ENCODE assay signal across 12 mouse cellular contexts in genomic region chr8:124676661-124677060, GRCm38 (mm10). TPM values are rescaled to one million over a fixed set of nuclear protein-coding genes. Genes with fewer than 3 reads are reported as not detected.
A peak's percentile ranks its signal among the peaks of the same experiment; 100 is the strongest.
DNase-seq lines count a peak whose midpoint lies in the region; TF ChIP-seq lines count a peak whose summit lies in the region.
"Had no signal": no experiment of that assay in that cellular context is flagged by ENCODE, and none has a peak within 500 bp of the region (broad histone marks: within the 10 kb centered on the region; RNA-seq: fewer than 3 reads in every experiment).

No protein-coding gene starts in this region.

- no peak overlapping the region for H3K27ac ChIP-seq in MEL (ENCODE audit: control insufficient read depth, low read depth, low read length)
- 0 out of 2 replicates have a peak overlapping the region, but pooled peaks have one; percentile 24 for H3K27ac ChIP-seq in embryonic facial prominence, embryonic 10.5 days (replicated peaks)
- H3K27ac ChIP-seq: intestine, embryonic 15.5 days; liver, embryonic 13.5 days had no signal

- WGBS in embryonic facial prominence, embryonic 10.5 days = 92% methylated on average over 4 of the region's 4 CpGs

- TF ChIP-seq POLR2A in MEL (IDR thresholded peaks at IDR 0.05; ENCODE audit: control insufficient read depth in 1 of 2, insufficient read depth in 1 of 2, low read depth in 1 of 2, low read length in 2 of 2, poor library complexity in 1 of 2) = no peak
- TF ChIP-seq POLR2A in brain, embryonic 14.5 days (IDR thresholded peaks at IDR 0.05; ENCODE audit: borderline replicate concordance, extremely low read depth, insufficient read depth, insufficient read length, poor library complexity, severe bottlenecking) = no peak

- TF ChIP-seq RAD21 in MEL (IDR thresholded peaks at IDR 0.05; ENCODE audit: low read depth, low read length) = no peak

- H3K27me3 ChIP-seq in MEL (ENCODE audit: control insufficient read depth in 1 of 2, insufficient read depth in 2 of 2, low read length in 2 of 2) = no peaks in the 10 kb centered on the region
- H3K27me3 ChIP-seq in embryonic facial prominence, embryonic 10.5 days (replicated peaks; ENCODE audit: low read depth, poor library complexity, severe bottlenecking) = no peaks in the 10 kb centered on the region
- H3K27me3 ChIP-seq: intestine, embryonic 15.5 days; liver, embryonic 13.5 days had no signal

- H3K4me1 ChIP-seq in MEL (ENCODE audit: control insufficient read depth in 1 of 2, insufficient read depth in 2 of 2, low read length in 2 of 2) = no peaks in the 10 kb centered on the region
- no peaks in the 10 kb centered on the region for H3K4me1 ChIP-seq in embryonic facial prominence, embryonic 10.5 days
- H3K4me1 ChIP-seq: liver, embryonic 13.5 days had no signal

- peak; percentile 37 to 63 for DNase-seq in layer of hippocampus, postnatal 10 days (ENCODE audit: low spot score in 2 of 2)
- DNase-seq in layer of hippocampus, adult 9-11 months = no peak
- no peak for DNase-seq in MEL (ENCODE audit: low read depth, low spot score)
- peak; percentile 7 for DNase-seq in brain, embryonic 14.5 days (ENCODE audit: low read depth)
- no peak for DNase-seq in embryonic facial prominence, embryonic 10.5 days (ENCODE audit: low spot score)
- DNase-seq in urinary bladder, postnatal 10 days (ENCODE audit: low spot score) = no peak
- DNase-seq in left cerebral cortex, adult 8-10 months (ENCODE audit: low spot score in 2 of 2) = no peak
- no peak for DNase-seq in gastrocnemius, postnatal 4 days (ENCODE audit: low spot score in 2 of 2)
- DNase-seq: liver, embryonic 13.5 days; lung, postnatal 4 days; retina, postnatal 1 day had no signal

- no peaks in the 10 kb centered on the region for H3K9me3 ChIP-seq in MEL (replicated peaks; ENCODE audit: insufficient read depth, low read length)
- no peaks in the 10 kb centered on the region for H3K9me3 ChIP-seq in embryonic facial prominence, embryonic 10.5 days
- H3K9me3 ChIP-seq: intestine, embryonic 15.5 days; liver, embryonic 13.5 days had no signal

- H3K79me2 ChIP-seq in MEL (ENCODE audit: control insufficient read depth, insufficient read depth, low read length, poor library complexity) = no peaks in the 10 kb centered on the region

- no peak for TF ChIP-seq EP300 in MEL (IDR thresholded peaks at IDR 0.05; ENCODE audit: low read depth in 1 of 2, low read length in 2 of 2)

- H3K4me3 ChIP-seq in MEL (ENCODE audit: control insufficient read depth in 1 of 2, insufficient read depth in 1 of 2, low read depth in 2 of 2, low read length in 2 of 2) = no peak overlapping the region
- H3K4me3 ChIP-seq in embryonic facial prominence, embryonic 10.5 days = no peak overlapping the region
- H3K4me3 ChIP-seq: intestine, embryonic 15.5 days; liver, embryonic 13.5 days had no signal

- no peak overlapping the region for H3K9ac ChIP-seq in MEL (ENCODE audit: control insufficient read depth, low read depth, low read length, poor library complexity, severe bottlenecking)
- H3K9ac ChIP-seq: intestine, embryonic 15.5 days; liver, embryonic 13.5 days had no signal

- TF ChIP-seq CTCF in MEL (IDR thresholded peaks at IDR 0.05 in 2 of 3, conservative IDR thresholded peaks at IDR 0.05 in 1 of 3; ENCODE audit: control insufficient read depth in 1 of 3, insufficient read depth in 1 of 3, low read depth in 2 of 3, low read length in 3 of 3, poor library complexity in 1 of 3, severe bottlenecking in 1 of 3) = no peak
- no peak for TF ChIP-seq CTCF in brain, embryonic 14.5 days (IDR thresholded peaks at IDR 0.05; ENCODE audit: borderline replicate concordance, extremely low read depth, insufficient read depth, insufficient read length)

- H3K36me3 ChIP-seq in MEL (ENCODE audit: control insufficient read depth in 1 of 2, insufficient read depth in 2 of 2, low read length in 2 of 2) = no peaks in the 10 kb centered on the region; a peak in 1 of 4 replicates
- peaks cover 91% of the 10 kb centered on the region for H3K36me3 ChIP-seq in embryonic facial prominence, embryonic 10.5 days (replicated peaks)

TF ChIP-seq in MEL, 35 proteins besides CTCF, POLR2A, EP300 and RAD21:
- TF ChIP-seq HCFC1 (IDR thresholded peaks at IDR 0.05; ENCODE audit: low read depth, low read length) (no peak), POLR2AphosphoS2 (IDR thresholded peaks at IDR 0.05; ENCODE audit: low read length) (0 out of 2 replicates have a peak, but pooled peaks have one; percentile 25)
TF ChIP-seq in MEL: peak in this region for 1.

RNA-seq across cellular contexts. Expression of gene 2310022B05Rik, which starts 13.5 kb away (rescaled TPM):
- 100 to 1,000 TPM in 1 of 2 experiments, 10 to 100 TPM in 1; 96.2 to 106 TPM for total RNA-seq in layer of hippocampus, postnatal 10 days (2021)
- 5.7 and 6.2 TPM in 2 replicates for total RNA-seq in MEL (2012; rRNA removed)
- 10 to 100 TPM in 1 of 2 experiments, not detected in 1; 27.0 TPM for polyA plus RNA-seq in MEL (2012; ENCODE audit: insufficient read depth in 1 of 2, insufficient read length in 2 of 2, low read depth in 1 of 2, low replicate concordance in 2 of 2, missing spikeins in 1 of 2)
- 78.7 and 83.1 TPM in 2 replicates for polyA plus RNA-seq in brain, embryonic 14.5 days (2012; rRNA removed)
- polyA plus RNA-seq in embryonic facial prominence, embryonic 10.5 days (2016; fragmentation: Nextera tagmentation; extraction: Ambion mirVana) = 24.2 and 24.4 TPM in 2 replicates
- total RNA-seq in left cerebral cortex, adult 8-10 months (2022) = 10 to 100 TPM; 68.8 to 73.0 (median 71.5) TPM
- total RNA-seq in gastrocnemius, postnatal 4 days (2021) = 10 to 100 TPM; 49.3 to 51.7 TPM

RNA-seq across cellular contexts. Expression of gene Ttc13, which starts 45.1 kb away (rescaled TPM):
- total RNA-seq in layer of hippocampus, postnatal 10 days (2021) = 10 to 100 TPM; 59.3 to 61.0 TPM
- total RNA-seq in MEL (2012; rRNA removed) = 30.7 and 39.1 TPM in 2 replicates
- polyA plus RNA-seq in MEL (2012; ENCODE audit: insufficient read depth in 1 of 2, insufficient read length in 2 of 2, low read depth in 1 of 2, low replicate concordance in 2 of 2, missing spikeins in 1 of 2) = 10 to 100 TPM in 1 of 2 experiments, not detected in 1; 34.0 TPM
- 56.3 and 57.0 TPM in 2 replicates for polyA plus RNA-seq in brain, embryonic 14.5 days (2012; rRNA removed)
- polyA plus RNA-seq in embryonic facial prominence, embryonic 10.5 days (2016; fragmentation: Nextera tagmentation; extraction: Ambion mirVana) = 47.0 and 48.7 TPM in 2 replicates
- total RNA-seq in left cerebral cortex, adult 8-10 months (2022) = 10 to 100 TPM; 38.5 to 42.9 (median 39.3) TPM
- total RNA-seq in gastrocnemius, postnatal 4 days (2021) = 10 to 100 TPM; 28.2 to 33.1 TPM

RNA-seq across cellular contexts. Expression of gene Arv1, which starts 45.3 kb away (rescaled TPM):
- total RNA-seq in layer of hippocampus, postnatal 10 days (2021) = 10 to 100 TPM; 15.6 to 20.2 TPM
- 11.3 and 11.9 TPM in 2 replicates for total RNA-seq in MEL (2012; rRNA removed)
- polyA plus RNA-seq in MEL (2012; ENCODE audit: insufficient read depth in 1 of 2, insufficient read length in 2 of 2, low read depth in 1 of 2, low replicate concordance in 2 of 2, missing spikeins in 1 of 2) = 10 to 100 TPM in 1 of 2 experiments, not detected in 1; 24.1 TPM
- polyA plus RNA-seq in brain, embryonic 14.5 days (2012; rRNA removed) = 45.7 and 53.7 TPM in 2 replicates
- 31.5 and 33.5 TPM in 2 replicates for polyA plus RNA-seq in embryonic facial prominence, embryonic 10.5 days (2016; fragmentation: Nextera tagmentation; extraction: Ambion mirVana)
- 10 to 100 TPM; 11.4 to 13.0 (median 11.6) TPM for total RNA-seq in left cerebral cortex, adult 8-10 months (2022)
- total RNA-seq in gastrocnemius, postnatal 4 days (2021) = 1 to 10 TPM; 6.6 to 7.1 TPM

Comparison
In these comparisons a context has a peak if more than half of its experiments do, and no peak if none do; other contexts are left out.
1. DNase-seq: peak in layer of hippocampus, postnatal 10 days (2 of 2) and brain, embryonic 14.5 days (single experiment); none in layer of hippocampus, adult 9-11 months (single experiment), MEL (single experiment), embryonic facial prominence, embryonic 10.5 days (single experiment), urinary bladder, postnatal 10 days (single experiment), left cerebral cortex, adult 8-10 months (0 of 2) and gastrocnemius, postnatal 4 days (0 of 2).